Mouse (Mus musculus): ENCODE data around the gene Cox5b. TPM values are rescaled to one million over a fixed set of nuclear protein-coding genes. Genes with fewer than 3 reads are reported as not detected.
"Not testable (repeated sequence)": the region's sequence is repeated elsewhere in the genome, so short reads cannot be mapped to it uniquely, and the experiment has no call there.

The Cox5b gene
- polyA plus RNA-seq, 1 experiment = 471 TPM

DNA sequence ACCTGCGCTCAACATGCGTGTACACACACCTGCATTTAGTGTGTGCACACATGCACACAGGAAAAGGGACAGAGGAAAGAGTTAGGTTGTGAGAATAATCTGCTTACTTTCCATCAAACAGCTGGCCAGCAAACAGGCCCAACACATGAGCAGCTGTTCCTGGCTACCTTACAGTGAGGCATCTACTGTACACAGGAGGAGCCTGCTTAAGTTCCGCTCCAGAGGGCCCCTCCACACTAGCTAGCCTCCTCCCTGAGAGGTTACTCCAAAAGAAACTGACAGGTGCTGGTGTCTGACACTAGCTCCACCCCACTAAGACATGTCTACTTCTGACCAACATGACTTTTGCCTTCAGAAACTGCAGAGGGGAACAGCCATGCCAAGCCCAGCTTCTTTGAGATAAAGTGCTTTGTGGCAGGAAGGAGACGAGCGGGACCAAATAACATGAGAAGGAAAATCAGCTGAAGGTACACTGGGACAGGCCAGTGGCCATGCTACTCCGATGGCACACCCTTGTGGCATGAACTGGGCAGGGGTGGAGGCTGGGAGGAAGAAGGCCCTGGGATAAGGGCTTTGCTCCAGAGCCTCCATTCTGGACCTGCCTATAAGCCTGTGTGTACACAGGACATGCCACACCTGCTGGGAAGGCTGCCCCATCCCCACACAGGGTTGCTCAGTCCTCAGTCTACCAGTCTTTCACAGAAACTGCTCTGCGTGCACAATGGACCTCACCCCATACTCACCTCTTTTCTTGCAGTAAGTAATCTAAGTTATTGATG is 32.4 kb upstream of the Cox5b start:
- no peak overlapping the region for H3K4me3 ChIP-seq (replicated peaks; ENCODE audit: control insufficient read depth, low read depth, low read length)
- no peak for TF ChIP-seq POLR2A (IDR thresholded peaks at IDR 0.05; ENCODE audit: borderline replicate concordance, control insufficient read depth, low read depth, low read length)
- TF ChIP-seq CTCF (IDR thresholded peaks at IDR 0.05; ENCODE audit: control insufficient read depth, insufficient read depth, low read length) = no peak
- WGBS = 71% methylated on average over 7 of the region's 7 CpGs
- H3K27ac ChIP-seq (ENCODE audit: control insufficient read depth, insufficient read depth, low read depth, low read length, poor library complexity) = no peak overlapping the region
- no peaks in the 10 kb centered on the region for H3K4me1 ChIP-seq (ENCODE audit: control insufficient read depth, insufficient read depth, low read length)

- TF ChIP-seq POLR2A (IDR thresholded peaks at IDR 0.05; ENCODE audit: borderline replicate concordance, control insufficient read depth, low read depth, low read length) (no peak), CTCF (IDR thresholded peaks at IDR 0.05; ENCODE audit: control insufficient read depth, insufficient read depth, low read length) (no peak)
- no peak overlapping the region for H3K4me3 ChIP-seq (replicated peaks; ENCODE audit: control insufficient read depth, low read depth, low read length)
- no peaks in the 10 kb centered on the region for H3K4me1 ChIP-seq (ENCODE audit: control insufficient read depth, insufficient read depth, low read length)
- H3K27ac ChIP-seq (ENCODE audit: control insufficient read depth, insufficient read depth, low read depth, low read length, poor library complexity) = no peak overlapping the region
- 48% methylated on average over 4 of the region's 4 CpGs for WGBS
These were observed 26.8 kb upstream of the Cox5b start for GRCm38 (mm10) chr1:36664457-36664856.

DNA sequence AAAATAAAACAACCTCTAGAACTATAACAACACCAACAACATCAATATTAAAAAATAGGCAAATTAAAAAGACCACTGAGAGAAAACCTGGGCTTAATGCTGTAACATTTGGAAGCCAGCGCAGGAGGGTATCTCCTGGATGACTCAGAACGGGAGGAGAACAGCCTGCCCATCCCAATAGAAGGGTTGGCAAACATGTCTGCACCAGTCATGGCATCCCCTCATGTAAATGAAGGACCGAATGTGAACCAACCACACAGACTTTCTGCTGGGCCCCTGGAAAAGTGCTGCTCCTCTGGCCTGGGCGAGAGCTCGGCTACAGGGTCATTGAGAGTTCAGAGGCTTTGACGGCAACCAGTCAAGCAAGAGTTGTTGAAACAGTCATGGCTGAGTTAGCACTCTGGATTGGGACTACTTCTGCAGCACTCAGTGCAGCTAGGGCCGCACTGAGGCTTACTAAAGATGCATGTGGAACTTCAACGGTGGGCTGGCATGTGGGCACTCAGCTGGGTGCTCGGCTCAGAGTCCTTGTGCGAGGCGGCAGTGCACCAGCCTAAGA is 26.0 kb upstream of the Cox5b start:
- Histone ChIP-seq H3K4me3 (replicated peaks; ENCODE audit: control insufficient read depth, low read depth, low read length) (no peak overlapping the region), H3K4me1 (ENCODE audit: control insufficient read depth, insufficient read depth, low read length) (no peaks in the 10 kb centered on the region), H3K27ac (ENCODE audit: control insufficient read depth, insufficient read depth, low read depth, low read length, poor library complexity) (no peak overlapping the region)
- 90% methylated on average over 11 of the region's 11 CpGs for WGBS
- no peak for TF ChIP-seq CTCF (IDR thresholded peaks at IDR 0.05; ENCODE audit: control insufficient read depth, insufficient read depth, low read length)
- no peak for TF ChIP-seq POLR2A (IDR thresholded peaks at IDR 0.05; ENCODE audit: borderline replicate concordance, control insufficient read depth, low read depth, low read length)

DNA sequence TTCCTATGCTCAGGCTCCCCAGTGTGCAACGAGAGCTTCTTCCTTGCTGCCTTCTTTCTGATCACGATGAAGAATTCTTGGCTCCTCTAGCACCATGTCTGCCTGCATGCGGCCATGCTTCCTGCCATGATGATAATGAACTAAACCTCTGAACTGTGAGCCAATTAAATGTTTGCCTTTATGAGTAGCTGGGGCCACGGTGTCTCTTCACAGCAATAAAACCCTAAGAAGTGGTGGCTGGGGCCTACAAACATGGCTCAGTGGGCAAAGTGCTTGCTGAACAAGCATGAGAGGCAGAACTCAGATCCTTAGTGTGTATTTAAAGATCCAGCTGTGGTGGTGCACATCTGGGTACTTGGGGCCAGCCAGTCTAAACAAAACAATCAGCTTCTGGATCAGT is 25.3 kb upstream of the Cox5b start:
- Histone ChIP-seq H3K4me3 (replicated peaks; ENCODE audit: control insufficient read depth, low read depth, low read length) (no peak overlapping the region), H3K4me1 (ENCODE audit: control insufficient read depth, insufficient read depth, low read length) (no peaks in the 10 kb centered on the region), H3K27ac (ENCODE audit: control insufficient read depth, insufficient read depth, low read depth, low read length, poor library complexity) (no peak overlapping the region)
- WGBS = 82% methylated on average over 4 of the region's 4 CpGs
- TF ChIP-seq CTCF (IDR thresholded peaks at IDR 0.05; ENCODE audit: control insufficient read depth, insufficient read depth, low read length) (no peak), POLR2A (IDR thresholded peaks at IDR 0.05; ENCODE audit: borderline replicate concordance, control insufficient read depth, low read depth, low read length) (no peak)

GRCm38 (mm10) chr1:36668007-36668406 is 23.2 kb upstream of the Cox5b start:
- H3K4me3 ChIP-seq (replicated peaks; ENCODE audit: control insufficient read depth, low read depth, low read length); H3K4me1 ChIP-seq (ENCODE audit: control insufficient read depth, insufficient read depth, low read length); H3K27ac ChIP-seq (ENCODE audit: control insufficient read depth, insufficient read depth, low read depth, low read length, poor library complexity): not testable (repeated sequence)
- 77% methylated on average over 4 of the region's 4 CpGs for WGBS

DNA sequence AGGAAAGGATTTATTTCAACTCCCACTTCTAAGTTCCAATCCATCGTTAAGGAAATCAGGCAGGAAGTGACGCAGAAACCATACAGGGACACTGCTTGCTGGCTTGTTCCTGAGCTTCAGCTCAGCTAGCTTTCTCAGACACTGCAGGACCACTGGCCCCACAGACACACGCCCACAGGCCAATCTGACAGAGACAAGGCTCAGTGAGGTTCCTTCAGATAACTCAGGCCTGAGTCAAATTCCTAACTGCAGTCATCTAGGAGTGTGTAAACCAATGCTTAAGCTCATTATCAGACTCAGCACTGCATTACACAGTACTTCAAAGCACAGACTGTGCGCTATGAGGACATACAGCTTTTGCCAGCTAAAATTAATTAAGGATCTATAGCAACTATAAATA is 21.0 kb upstream of the Cox5b start:
- TF ChIP-seq CTCF (IDR thresholded peaks at IDR 0.05; ENCODE audit: control insufficient read depth, insufficient read depth, low read length) (no peak), POLR2A (IDR thresholded peaks at IDR 0.05; ENCODE audit: borderline replicate concordance, control insufficient read depth, low read depth, low read length) (no peak)
- 47% methylated on average over 4 of the region's 4 CpGs for WGBS
- no peak overlapping the region for H3K27ac ChIP-seq (ENCODE audit: control insufficient read depth, insufficient read depth, low read depth, low read length, poor library complexity)
- H3K4me1 ChIP-seq (ENCODE audit: control insufficient read depth, insufficient read depth, low read length) = no peaks in the 10 kb centered on the region
- H3K4me3 ChIP-seq (replicated peaks; ENCODE audit: control insufficient read depth, low read depth, low read length) = no peak overlapping the region

- H3K4me1 ChIP-seq (ENCODE audit: control insufficient read depth, insufficient read depth, low read length) = no peaks in the 10 kb centered on the region
- no peak for TF ChIP-seq CTCF (IDR thresholded peaks at IDR 0.05; ENCODE audit: control insufficient read depth, insufficient read depth, low read length)
- TF ChIP-seq POLR2A (IDR thresholded peaks at IDR 0.05; ENCODE audit: borderline replicate concordance, control insufficient read depth, low read depth, low read length) = no peak
- no peak overlapping the region for H3K27ac ChIP-seq (ENCODE audit: control insufficient read depth, insufficient read depth, low read depth, low read length, poor library complexity)
- 80% methylated on average over 10 of the region's 10 CpGs for WGBS
- no peak overlapping the region for H3K4me3 ChIP-seq (replicated peaks; ENCODE audit: control insufficient read depth, low read depth, low read length)
These were observed 20.0 kb upstream of the Cox5b start for GRCm38 (mm10) chr1:36671260-36671659.

- TF ChIP-seq POLR2A (IDR thresholded peaks at IDR 0.05; ENCODE audit: borderline replicate concordance, control insufficient read depth, low read depth, low read length) (no peak), CTCF (IDR thresholded peaks at IDR 0.05; ENCODE audit: control insufficient read depth, insufficient read depth, low read length) (no peak)
- WGBS = 79% methylated on average over 16 of the region's 16 CpGs
These were observed 18.4 kb upstream of the Cox5b start for GRCm38 (mm10) chr1:36672648-36673350.

More at GRCm38 (mm10) chr1:36672648-36673350, 18.4 kb upstream of the Cox5b start:
- Histone ChIP-seq H3K4me1 (ENCODE audit: control insufficient read depth, insufficient read depth, low read length) (no peaks in the 10 kb centered on the region), H3K4me3 (replicated peaks; ENCODE audit: control insufficient read depth, low read depth, low read length) (no peak overlapping the region), H3K27ac (ENCODE audit: control insufficient read depth, insufficient read depth, low read depth, low read length, poor library complexity) (no peak overlapping the region)

Measured in bone marrow, adult 2 months (tissue).